Mouse (Mus musculus) spleen, postnatal 36 days (tissue): Measurements from ENCODE around the gene Dglucy.
A peak's percentile ranks its signal among the peaks of the same experiment; 100 is the strongest.

Source experiments
- DNase-seq, 2 experiments: peaks; one replicate each; pipeline ENCODE4 v3.0.0; 2022; ENCODE audit warnings: low spot score in 2 of 2, mixed read lengths in 1 of 2

The Dglucy gene

GRCm38 (mm10) chr12:100928286-100928685 is 149.4 kb downstream of the Dglucy start:
- peak; percentile 36 to 42 for DNase-seq

GRCm38 (mm10) chr12:100931653-100932052 is 152.8 kb downstream of the Dglucy start:
- DNase-seq = no peak

GRCm38 (mm10) chr12:100934796-100935195 is 155.9 kb downstream of the Dglucy start:
- DNase-seq = no peak

GRCm38 (mm10) chr12:100936116-100936515 is 157.3 kb downstream of the Dglucy start:
- DNase-seq = peak; percentile 57 to 75

- no peak for DNase-seq
Measured at GRCm38 (mm10) chr12:100936737-100937136, 157.9 kb downstream of the Dglucy start.

- no peak for DNase-seq
Measured at GRCm38 (mm10) chr12:100937441-100938360, 158.8 kb downstream of the Dglucy start.

GRCm38 (mm10) chr12:100941361-100941760 is 162.5 kb downstream of the Dglucy start:
- no peak for DNase-seq

GRCm38 (mm10) chr12:100943146-100943545 is 164.3 kb downstream of the Dglucy start:
- no peak for DNase-seq

GRCm38 (mm10) chr12:100944921-100945336 is 166.1 kb downstream of the Dglucy start:
- no peak for DNase-seq

- no peak for DNase-seq
Measured at GRCm38 (mm10) chr12:100945501-100945900, 166.6 kb downstream of the Dglucy start.

- no peak for DNase-seq
Measured at GRCm38 (mm10) chr12:100945948-100946347, 167.1 kb downstream of the Dglucy start.
